Mouse (Mus musculus) testis, postnatal 14 days (tissue): ENCODE data around the gene Olfr745.

ENCODE experiments used
- DNase-seq: peaks from one replicate; pipeline ENCODE4 v3.0.0; 2021; ENCODE audit warnings: low spot score

Olfr745 gene

GRCm38 (mm10) chr14:50639088-50639487 is at the start of gene Olfr745:
Gene Olfr745 (plus strand): TSS chr14:50639388.
- DNase-seq, result no peak

DNA sequence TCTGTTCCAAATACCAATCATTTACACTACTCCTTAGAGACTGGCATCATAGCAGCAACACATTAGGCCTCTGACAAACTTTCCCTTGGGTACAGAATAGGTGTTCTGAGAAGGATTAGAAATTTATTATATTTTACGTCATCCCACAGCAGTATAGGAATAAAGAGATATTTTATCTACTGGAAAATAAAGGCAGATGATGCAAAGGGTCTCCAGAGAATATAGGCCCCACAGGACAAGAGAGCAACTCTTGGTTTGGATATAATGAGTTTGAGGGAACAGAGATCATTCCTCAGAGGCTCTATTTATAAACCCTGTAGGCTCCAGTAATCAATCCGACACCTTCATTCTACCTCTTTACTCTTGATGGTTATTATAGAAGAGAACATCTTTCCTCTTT is 24.6 kb upstream of the Olfr745 start, which contains the start of gene Olfr744:
Gene Olfr744 (plus strand): TSS at position 301 of the 400 bp plus-strand sequence.
- DNase-seq, result no peak

DNA sequence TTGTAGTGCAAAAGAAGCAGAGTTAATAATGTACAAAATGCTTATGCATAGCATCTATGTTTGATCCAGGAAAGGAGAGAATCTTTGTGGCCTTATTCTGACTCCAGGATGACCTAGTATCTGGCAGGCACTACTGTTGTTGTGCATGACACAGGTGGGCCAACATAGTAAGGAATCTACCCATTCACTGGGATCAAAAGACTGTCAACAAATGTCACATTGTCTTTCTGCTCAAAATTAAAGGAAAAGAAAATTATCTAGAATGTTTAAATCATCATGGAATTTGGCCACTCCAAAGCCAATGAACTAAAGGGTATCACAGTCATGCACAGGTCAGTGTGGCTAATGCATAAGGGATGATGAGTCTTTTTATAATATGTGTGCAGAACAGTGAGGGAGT is 7.6 kb downstream of the Olfr745 start, which contains the start of gene Olfr746:
Gene Olfr746 (plus strand): TSS at position 301 of the 400 bp plus-strand sequence.
- no peak for DNase-seq

GRCm38 (mm10) chr14:50693106-50693505 is 53.9 kb downstream of the Olfr745 start, which contains the start of gene Olfr747:
Gene Olfr747 (minus strand): TSS chr14:50693206.
- DNase-seq, result no peak
